Mouse (Mus musculus) intestine, embryonic 14.5 days (tissue): Measurements from ENCODE around the gene Tubd1. TPM values are rescaled to one million over a fixed set of nuclear protein-coding genes. Genes with fewer than 3 reads are reported as not detected.
"Not testable (repeated sequence)": the region's sequence is repeated elsewhere in the genome, so short reads cannot be mapped to it uniquely, and the experiment has no call there.

Source experiments
- ATAC-seq: fragments of 200-750 bp; cut with Nextera tagmentation; replicated peaks from 2 replicates; pipeline ENCODE4 v1.8.0; 2017; ENCODE audit warnings: low read depth, moderate number of reproducible peaks, moderate TSS enrichment, moderate library complexity; ENCODE audit not compliant: low FRiP score, low TSS enrichment
- DNase-seq: peaks from one replicate; pipeline ENCODE4 v3.0.0-alpha.2; 2018; ENCODE audit warnings: low spot score
- H3K27ac ChIP-seq: fragments of 300-500 bp; sonication (generic); 2 replicates; pipeline ENCODE4 v1.5.1; 2014; ENCODE audit warnings: low read depth, mild to moderate bottlenecking, control low read depth
- H3K27me3 ChIP-seq: fragments of 300-500 bp; sonication (generic); replicated peaks from 2 replicates; pipeline ENCODE4 v1.6.1; 2014; ENCODE audit warnings: low read length, control low read depth; ENCODE audit not compliant: control insufficient read depth, insufficient read depth
- H3K36me3 ChIP-seq: fragments of 300-500 bp; sonication (generic); 2 replicates; pipeline ENCODE4 v1.6.1; 2014; ENCODE audit warnings: low read length, control low read depth; ENCODE audit not compliant: control insufficient read depth, insufficient read depth
- H3K4me1 ChIP-seq: fragments of 300-500 bp; sonication (generic); replicated peaks from 2 replicates; pipeline ENCODE4 v1.6.1; 2014; ENCODE audit warnings: low read length, control low read depth, mixed read lengths; ENCODE audit not compliant: control insufficient read depth, insufficient read depth
- H3K4me2 ChIP-seq: fragments of 300-500 bp; sonication (generic); 2 replicates; pipeline ENCODE4 v1.6.1; 2014; ENCODE audit warnings: low read length
- H3K4me3 ChIP-seq: fragments of 300-500 bp; sonication (generic); 2 replicates; pipeline ENCODE4 v1.5.1; 2014; ENCODE audit warnings: low read depth, low read length, control low read depth, mixed read lengths
- H3K9ac ChIP-seq: fragments of 300-500 bp; sonication (generic); 2 replicates; pipeline ENCODE4 v1.6.1; 2014; ENCODE audit warnings: mild to moderate bottlenecking, low read length
- H3K9me3 ChIP-seq: fragments of 300-500 bp; sonication (generic); 2 replicates; pipeline ENCODE4 v1.6.1; 2016; ENCODE audit warnings: low read length, control low read depth; ENCODE audit not compliant: control insufficient read depth
- WGBS: fragments of 180-500 bp; shearing (Covaris S2); extraction: QIAGEN DNeasy Blood & Tissue Kit; methylation state at CpG from one replicate; pipeline ENCODE4 v1.1.7; 2014; 5-methylcytosine and 5-hydroxymethylcytosine counted together
- polyA plus RNA-seq: library from polyadenylated mRNA; unstranded; fragments of >200 nt; fragmentation: Nextera tagmentation; extraction: Ambion mirVana; gene quantifications from 2 replicates; pipeline ENCODE4 v1.2.1, GENCODE M21; 2014

Tubd1 gene
- polyA plus RNA-seq, 1 experiment from 2014 or later: 9.9 TPM

DNA sequence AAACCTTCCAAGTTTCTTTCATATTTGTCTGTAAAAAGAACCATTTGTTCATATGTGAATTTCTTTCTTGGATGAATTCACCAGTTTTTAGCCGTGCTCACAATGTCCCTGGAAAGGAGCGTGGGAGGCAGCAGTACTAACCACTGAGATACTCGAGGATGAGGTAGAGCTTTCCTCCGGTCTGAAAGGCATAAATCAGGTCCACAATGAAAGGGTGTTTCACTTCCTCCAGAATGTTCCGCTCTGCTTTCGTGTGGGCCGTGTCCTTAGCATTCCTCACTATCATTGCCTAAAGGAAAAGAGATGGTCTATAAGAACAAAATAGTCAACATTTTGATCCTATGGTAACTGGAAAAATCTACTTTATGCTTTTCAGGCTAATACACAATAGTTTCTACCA lies 25.0 kb upstream of the Tubd1 start:
- Histone ChIP-seq H3K36me3 (peaks cover 85% of the 10 kb centered on the region), H3K4me3 (no peak overlapping the region), H3K9me3 (no peaks in the 10 kb centered on the region), H3K27ac (no peak overlapping the region), H3K27me3 (no peaks in the 10 kb centered on the region), H3K9ac (no peak overlapping the region), H3K4me1 (no peaks in the 10 kb centered on the region), H3K4me2 (no peak overlapping the region)
- WGBS: 90% methylated on average over 7 of the region's 7 CpGs
- ATAC-seq (no peak), DNase-seq (no peak)

DNA sequence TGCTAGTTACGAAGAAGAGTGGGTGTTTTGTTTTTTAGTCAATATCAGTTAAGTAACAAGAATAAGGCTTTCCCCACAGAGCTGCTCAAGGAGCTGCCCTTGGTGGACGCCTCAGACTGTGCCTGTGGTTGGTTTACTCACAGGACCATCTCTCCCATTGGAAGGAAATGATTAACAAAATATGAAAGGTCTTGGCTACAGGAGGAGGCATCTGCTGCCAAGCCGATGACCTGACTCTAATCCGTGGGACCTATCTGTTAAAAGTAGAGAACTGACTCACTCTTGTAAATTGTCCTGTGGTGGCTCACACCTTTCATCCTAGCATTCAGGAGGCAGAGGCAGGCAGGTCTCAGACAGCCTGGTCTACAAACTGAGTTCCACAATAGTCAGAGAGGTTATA lies 17.3 kb upstream of the Tubd1 start:
- DNase-seq: no peak
- H3K9ac ChIP-seq: no peak overlapping the region
- 92% methylated on average over 4 of the region's 4 CpGs for WGBS
- no peaks in the 10 kb centered on the region for H3K9me3 ChIP-seq
- H3K27ac ChIP-seq: no peak overlapping the region
- H3K4me1 ChIP-seq: no peaks in the 10 kb centered on the region
- peaks cover 84% of the 10 kb centered on the region for H3K36me3 ChIP-seq
- ATAC-seq: no peak
- no peak overlapping the region for H3K4me2 ChIP-seq
- no peak overlapping the region for H3K4me3 ChIP-seq
- no peaks in the 10 kb centered on the region for H3K27me3 ChIP-seq

DNA sequence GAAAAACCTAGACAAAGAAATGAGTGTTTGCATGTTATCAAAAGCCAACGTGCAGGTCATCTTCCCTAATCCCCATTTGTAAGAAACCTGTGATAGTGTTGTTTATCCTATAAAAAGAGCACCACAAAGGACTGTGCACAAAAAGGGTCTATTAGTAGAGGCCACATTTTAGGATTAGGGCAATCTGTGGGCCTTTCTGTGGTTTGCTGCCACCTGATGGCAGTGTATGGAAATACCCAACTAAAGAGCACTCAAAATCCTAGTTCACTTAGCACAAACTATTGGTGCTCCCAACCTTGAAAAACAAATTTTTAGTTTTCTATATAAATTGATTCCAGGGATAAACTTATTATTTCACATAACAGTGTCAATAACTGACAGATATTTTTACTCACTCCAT lies 12.0 kb upstream of the Tubd1 start:
- WGBS: 70% methylated on average over 1 of the region's 1 CpGs
- Histone ChIP-seq H3K4me1 (no peaks in the 10 kb centered on the region), H3K27me3 (no peaks in the 10 kb centered on the region), H3K36me3 (peaks cover 59% of the 10 kb centered on the region), H3K27ac (no peak overlapping the region), H3K9me3 (no peaks in the 10 kb centered on the region), H3K9ac (no peak overlapping the region), H3K4me2 (no peak overlapping the region), H3K4me3 (no peak overlapping the region)
- no peak for DNase-seq
- ATAC-seq: no peak

DNA sequence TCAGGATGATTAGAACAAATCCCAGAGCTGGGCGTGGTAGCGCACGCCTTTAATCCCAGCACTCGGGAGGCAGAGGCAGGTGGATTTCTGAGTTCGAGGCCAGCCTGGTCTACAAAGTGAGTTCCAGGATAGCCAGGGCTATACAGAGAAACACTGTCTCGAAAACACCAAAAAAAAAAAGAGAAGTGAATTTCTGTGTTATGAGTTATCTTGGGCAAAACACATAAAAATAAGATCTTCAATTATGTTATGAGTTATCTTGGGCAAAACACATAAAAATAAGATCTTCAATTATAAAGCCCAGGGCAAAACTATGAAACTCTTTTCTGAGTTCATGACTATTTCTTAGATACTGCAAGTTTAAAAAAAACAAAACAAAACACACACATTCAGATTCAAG lies 11.5 kb upstream of the Tubd1 start:
- not testable (repeated sequence) for DNase-seq, H3K27me3 ChIP-seq, H3K27ac ChIP-seq, H3K9ac ChIP-seq, H3K4me1 ChIP-seq, H3K4me3 ChIP-seq, ATAC-seq, H3K9me3 ChIP-seq, H3K4me2 ChIP-seq
- 90% methylated on average over 6 of the region's 6 CpGs for WGBS
- peaks cover 54% of the 10 kb centered on the region for H3K36me3 ChIP-seq

DNA sequence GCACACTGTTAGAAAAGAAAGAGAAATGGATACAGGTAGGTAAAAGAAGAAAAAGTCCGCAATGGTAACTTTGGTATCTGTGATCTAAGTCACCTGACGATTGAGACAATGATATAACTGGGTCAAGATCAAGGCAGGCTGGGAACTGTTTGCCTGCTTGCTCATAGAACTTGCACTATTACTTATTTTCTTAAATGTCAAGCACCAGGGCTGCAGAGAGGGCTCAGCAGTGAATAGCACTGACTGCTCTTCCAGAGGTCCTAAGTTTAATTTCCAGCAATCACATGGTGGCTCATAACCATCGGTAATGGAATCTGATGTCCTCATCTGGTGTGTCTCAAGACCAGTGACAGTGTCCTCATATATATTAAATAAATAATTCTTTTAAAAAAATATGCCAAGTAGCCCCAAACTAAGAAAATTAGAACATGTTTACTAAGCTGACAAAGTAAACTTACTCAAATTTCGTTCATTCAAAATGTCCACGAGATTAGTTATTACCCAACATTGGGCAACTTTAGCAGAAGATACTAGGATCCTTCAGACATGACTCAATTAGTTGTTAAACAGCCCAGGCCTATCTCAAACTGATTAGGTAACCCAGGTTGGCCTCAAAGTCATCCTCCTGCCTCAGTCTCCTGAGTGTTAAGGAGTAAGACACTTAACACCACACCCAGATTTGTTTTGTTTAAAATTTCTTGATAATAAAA lies 10.4 kb upstream of the Tubd1 start:
- H3K4me2 ChIP-seq: no peak overlapping the region
- no peaks in the 10 kb centered on the region for H3K27me3 ChIP-seq
- H3K27ac ChIP-seq: no peak overlapping the region
- no peaks in the 10 kb centered on the region for H3K9me3 ChIP-seq
- H3K36me3 ChIP-seq: peaks cover 46% of the 10 kb centered on the region
- no peak for ATAC-seq
- no peak for DNase-seq
- H3K9ac ChIP-seq: no peak overlapping the region
- 92% methylated on average over 5 of the region's 5 CpGs for WGBS
- no peak overlapping the region for H3K4me3 ChIP-seq
- no peaks in the 10 kb centered on the region for H3K4me1 ChIP-seq

DNA sequence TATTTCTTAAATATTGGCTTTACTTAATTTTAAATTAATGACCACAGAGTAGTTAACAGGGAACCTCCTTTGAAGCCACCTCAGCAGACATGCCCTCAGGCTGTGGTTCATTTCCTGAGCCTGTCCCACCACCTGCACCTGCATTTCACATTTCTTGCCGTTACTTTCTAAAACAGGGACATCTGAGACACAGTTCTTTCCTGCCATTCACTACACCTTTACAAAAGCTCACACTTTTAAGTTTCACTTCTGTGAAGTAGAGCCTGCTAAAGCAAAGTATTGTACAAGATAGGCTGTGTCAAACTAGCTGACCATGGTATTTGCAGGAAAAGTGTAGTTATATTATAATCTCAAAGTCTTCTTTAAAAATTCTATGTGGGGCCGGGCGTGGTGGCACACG lies 6.0 kb upstream of the Tubd1 start:
- Histone ChIP-seq H3K4me2 (no peak overlapping the region), H3K9me3 (no peaks in the 10 kb centered on the region), H3K27me3 (no peaks in the 10 kb centered on the region), H3K4me3 (no peak overlapping the region), H3K27ac (no peak overlapping the region), H3K36me3 (peaks cover 11% of the 10 kb centered on the region; the same call in 1 of the 2 replicates), H3K9ac (no peak overlapping the region), H3K4me1 (peaks cover 11% of the 10 kb centered on the region)
- WGBS: 98% methylated on average over 4 of the region's 4 CpGs
- ATAC-seq (no peak), DNase-seq (no peak)

DNA sequence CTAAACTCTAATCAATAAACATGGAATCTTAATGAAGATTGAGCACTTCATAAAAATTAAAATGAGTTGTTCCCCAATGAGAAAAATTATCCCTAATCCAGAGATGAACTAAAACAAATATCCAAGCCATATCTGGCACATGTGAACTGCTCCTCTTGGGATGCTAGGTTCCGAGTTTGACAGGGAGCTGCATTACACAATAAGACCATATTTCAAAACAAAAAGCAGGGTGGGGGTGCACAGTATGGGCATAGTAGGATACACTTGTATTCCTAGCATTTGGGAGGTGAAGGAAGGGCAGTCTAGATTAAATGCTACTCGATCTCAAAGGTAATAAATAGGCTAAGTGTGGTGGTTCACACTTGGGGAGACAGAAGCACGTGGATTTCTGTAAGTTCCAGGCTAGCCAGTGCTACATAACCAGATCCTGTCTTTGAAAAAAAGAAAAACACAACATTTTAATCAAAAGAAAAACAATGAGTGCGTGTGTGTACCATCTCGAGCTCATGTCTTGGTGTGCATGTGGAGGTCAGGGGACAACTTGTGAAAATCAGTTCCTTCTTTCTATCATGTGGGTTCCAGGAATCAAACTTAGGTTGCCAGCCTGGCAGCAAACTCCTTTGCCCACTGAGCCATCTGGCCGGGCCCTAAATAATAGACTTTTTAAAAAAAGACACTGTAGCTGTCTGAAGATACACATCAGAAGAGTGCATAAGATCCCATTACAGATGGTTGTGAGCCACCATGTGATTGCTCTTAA lies 4.9 kb upstream of the Tubd1 start:
- Histone ChIP-seq H3K4me2 (no peak overlapping the region), H3K4me3 (no peak overlapping the region), H3K9ac (no peak overlapping the region), H3K27ac (no peak overlapping the region), H3K27me3 (no peaks in the 10 kb centered on the region), H3K4me1 (peaks cover 11% of the 10 kb centered on the region), H3K9me3 (no peaks in the 10 kb centered on the region), H3K36me3 (0 out of 2 replicates have a peak, but pooled peaks cover under 1% of the 10 kb centered on the region)
- DNase-seq (no peak), ATAC-seq (no peak)
- WGBS: 93% methylated on average over 6 of the region's 6 CpGs

DNA sequence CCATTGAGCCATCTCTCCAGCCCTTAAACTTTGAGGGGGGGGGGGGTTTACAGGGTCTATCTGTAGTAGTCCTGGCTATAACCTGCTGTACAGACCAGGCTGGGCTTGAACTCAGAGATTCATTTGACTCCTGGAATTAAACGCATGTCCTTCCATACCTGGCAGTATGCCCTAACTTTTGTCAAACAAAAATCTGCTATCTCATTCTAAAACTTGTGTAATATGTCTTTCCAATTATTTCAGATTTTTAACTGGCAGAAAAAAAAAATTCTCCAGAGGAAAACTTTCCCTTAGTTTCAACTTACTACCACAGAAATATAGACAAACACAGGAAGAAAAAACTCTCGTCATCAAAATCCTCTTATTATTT lies 4.3 kb upstream of the Tubd1 start:
- Histone ChIP-seq H3K36me3 (no peaks in the 10 kb centered on the region), H3K27ac (no peak overlapping the region), H3K27me3 (no peaks in the 10 kb centered on the region), H3K4me3 (no peak overlapping the region), H3K4me2 (no peak overlapping the region), H3K4me1 (peaks cover 13% of the 10 kb centered on the region), H3K9me3 (no peaks in the 10 kb centered on the region), H3K9ac (no peak overlapping the region)
- DNase-seq: no peak
- 88% methylated on average over 2 of the region's 2 CpGs for WGBS
- no peak for ATAC-seq

DNA sequence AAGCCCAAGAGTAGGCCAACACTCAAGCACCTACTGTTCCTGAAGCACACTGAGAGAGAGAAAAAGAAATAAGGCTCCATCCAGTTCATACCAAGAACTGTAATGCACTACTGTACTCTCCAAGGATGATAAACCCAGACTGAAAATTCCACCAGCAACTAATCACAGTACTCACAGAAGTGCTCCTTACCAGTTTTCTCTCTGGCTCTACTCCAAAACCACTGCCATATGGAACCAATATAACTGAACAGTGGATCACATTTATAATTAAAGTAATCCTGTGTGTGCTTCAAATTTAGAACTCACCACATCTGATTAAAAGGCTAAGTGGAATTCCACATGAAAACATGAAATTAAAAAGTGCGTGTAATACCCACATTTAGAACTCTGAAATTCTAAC lies 1.9 kb upstream of the Tubd1 start:
- Histone ChIP-seq H3K4me2 (peak overlapping the region; percentile 65), H3K4me1 (peaks cover 18% of the 10 kb centered on the region), H3K9me3 (no peaks in the 10 kb centered on the region), H3K36me3 (no peaks in the 10 kb centered on the region), H3K27ac (no peak overlapping the region), H3K4me3 (no peak overlapping the region), H3K27me3 (no peaks in the 10 kb centered on the region), H3K9ac (0 out of 2 replicates have a peak overlapping the region, but pooled peaks have one; percentile 6)
- ATAC-seq (no peak), DNase-seq (no peak)
- WGBS: 92% methylated on average over 1 of the region's 1 CpGs
